Mouse (Mus musculus): Measurements from ENCODE around the gene Def6. TPM values are rescaled to one million over a fixed set of nuclear protein-coding genes. Genes with fewer than 3 reads are reported as not detected.

Def6 gene
- total and polyA plus RNA-seq, 3 experiments, result 31.3 to 81.8 (median 53.6) TPM

DNA sequence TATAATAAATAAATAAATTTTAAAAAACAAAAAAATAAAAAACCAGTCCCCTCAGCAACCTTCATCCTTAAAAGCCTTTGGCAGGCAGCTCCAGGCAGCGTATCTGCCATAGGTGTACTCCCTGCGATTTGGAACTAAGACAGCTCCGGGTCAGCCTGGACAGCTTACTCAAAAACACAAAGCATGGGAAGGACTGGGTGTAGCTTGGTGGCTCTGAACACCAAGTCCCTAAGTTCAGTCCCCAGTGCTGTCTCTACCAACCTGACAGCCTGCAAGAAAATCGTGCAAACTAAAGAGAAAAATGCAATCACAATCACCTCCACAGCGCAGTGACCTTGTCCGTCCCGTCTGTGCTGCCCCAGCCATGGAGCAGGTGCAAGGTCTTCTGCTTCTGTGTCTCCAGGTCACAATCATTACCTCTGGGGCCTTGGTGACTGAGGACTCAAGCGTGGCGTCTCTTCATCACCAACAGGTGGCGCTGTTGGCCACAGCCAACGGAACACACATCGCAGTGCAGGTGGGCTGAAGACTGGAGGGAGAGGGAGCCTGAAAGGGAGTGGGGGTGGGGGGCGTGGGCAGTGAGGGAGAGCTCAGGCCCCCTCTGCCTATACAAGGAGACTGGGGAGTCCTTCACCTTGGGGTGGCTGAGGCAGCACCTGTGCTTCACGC, 3.4 kb upstream of the Def6 start:
- Histone ChIP-seq H3K79me2 (replicated peaks; ENCODE audit: control insufficient read depth, extremely low read depth, insufficient read depth, poor library complexity, severe bottlenecking) (peaks cover 11% of the 10 kb centered on the region), H3K27me3 (replicated peaks) (no peaks in the 10 kb centered on the region), H3K36me3 (replicated peaks in 1 of 2; ENCODE audit: control insufficient read depth in 1 of 2, insufficient read depth in 1 of 2, low read length in 1 of 2) (peaks cover 24 to 34% of the 10 kb centered on the region in 2 experiments), H3K27ac (ENCODE audit: insufficient read depth, low read depth) (peak overlapping the region; percentile 86; the same call in 1 of the 2 replicates), H3K4me3 (replicated peaks in 1 of 3; ENCODE audit: low read depth in 2 of 3, low read length in 2 of 3, poor library complexity in 1 of 3) (no peak overlapping the region), H3K4me1 (ENCODE audit: control insufficient read depth in 1 of 2, insufficient read depth in 2 of 2) (peaks cover 25 to 37% of the 10 kb centered on the region in 2 experiments), H3K4me2 (ENCODE audit: insufficient read depth, low read depth, poor library complexity, severe bottlenecking) (no peak overlapping the region), H3K9ac (ENCODE audit: insufficient read depth, low read depth) (no peak overlapping the region), H3K9me3 (replicated peaks; ENCODE audit: low read length) (no peaks in the 10 kb centered on the region)
- DNase-seq (ENCODE audit: extremely low read depth), result peak; percentile 82
- dilution Hi-C loops (cut with MboI; ENCODE audit: extremely low pct_ligation_motif_present, extremely low pct_unique_long_range_greater_than_20kb, low sequenced_read_pairs), result no loop called here
- TF ChIP-seq UBTF (IDR thresholded peaks at IDR 0.05; ENCODE audit: low read depth, low read length), result no peak
- TF ChIP-seq GABPA (IDR thresholded peaks at IDR 0.05; ENCODE audit: insufficient replicate concordance, low read depth, low read length), result no peak
- no peak for TF ChIP-seq ZKSCAN1 (IDR thresholded peaks at IDR 0.05; ENCODE audit: borderline replicate concordance, low read depth, low read length)
- no peak for TF ChIP-seq CHD2 (IDR thresholded peaks at IDR 0.05; ENCODE audit: low read length)
- TF ChIP-seq SMC3 (IDR thresholded peaks at IDR 0.05; ENCODE audit: low read depth, low read length), result peak; percentile 76
- TF ChIP-seq CHD1 (IDR thresholded peaks at IDR 0.05; ENCODE audit: low read depth, low read length), result no peak
- TF ChIP-seq USF2 (conservative IDR thresholded peaks at IDR 0.05; ENCODE audit: low read depth, low read length), result no peak; the same call in 1 of the 2 replicates
- TF ChIP-seq RAD21 (IDR thresholded peaks at IDR 0.05; ENCODE audit: low read depth, low read length), result peak; percentile 73
- peak; percentile 76 to 86 for TF ChIP-seq CTCF (conservative IDR thresholded peaks at IDR 0.05 in 1 of 2, IDR thresholded peaks at IDR 0.05 in 1 of 2; ENCODE audit: low read depth in 2 of 2, low read length in 2 of 2)
- TF ChIP-seq ETS1 (conservative IDR thresholded peaks at IDR 0.05; ENCODE audit: low read depth, low read length), result no peak
- no peak for TF ChIP-seq TCF12 (IDR thresholded peaks at IDR 0.05; ENCODE audit: low read depth, low read length)
- TF ChIP-seq IRF4 (IDR thresholded peaks at IDR 0.05; ENCODE audit: low read depth, low read length), result no peak
- no peak for TF ChIP-seq ZNF384 (IDR thresholded peaks at IDR 0.05; ENCODE audit: low read depth, low read length)
- TF ChIP-seq KAT2A (IDR thresholded peaks at IDR 0.05; ENCODE audit: insufficient replicate concordance, low read length), result no peak
- no peak for TF ChIP-seq MEF2A (IDR thresholded peaks at IDR 0.05; ENCODE audit: borderline replicate concordance, low read depth, low read length)
- TF ChIP-seq MYC (IDR thresholded peaks at IDR 0.05; ENCODE audit: low read depth, low read length), result peak; percentile 32; the same call in 1 of the 2 replicates
- TF ChIP-seq MAZ (IDR thresholded peaks at IDR 0.05; ENCODE audit: low read depth, low read length), result no peak
- no peak for TF ChIP-seq POLR2A (IDR thresholded peaks at IDR 0.05; ENCODE audit: low read depth, low read length)
- no peak for TF ChIP-seq MAX (IDR thresholded peaks at IDR 0.05; ENCODE audit: low read length)
- TF ChIP-seq JUN (IDR thresholded peaks at IDR 0.05; ENCODE audit: insufficient read depth, low read depth, low read length), result no peak
- no peak for TF ChIP-seq NELFE (IDR thresholded peaks at IDR 0.05; ENCODE audit: low read depth, low read length)
- no peak for TF ChIP-seq BHLHE40 (IDR thresholded peaks at IDR 0.05; ENCODE audit: low read depth, low read length)
- peak; percentile 16; the same call in 1 of the 2 replicates for TF ChIP-seq NRF1 (IDR thresholded peaks at IDR 0.05; ENCODE audit: low read depth, low read length)
- no peak for TF ChIP-seq PAX5 (IDR thresholded peaks at IDR 0.05; ENCODE audit: low read length)
- TF ChIP-seq EP300 (IDR thresholded peaks at IDR 0.05; ENCODE audit: low read length), result no peak
- TF ChIP-seq JUND (conservative IDR thresholded peaks at IDR 0.05; ENCODE audit: low read depth, low read length), result no peak
- no peak for TF ChIP-seq MAFK (IDR thresholded peaks at IDR 0.05; ENCODE audit: insufficient replicate concordance, low read length)
- in situ Hi-C loops (cut with MboI; ENCODE audit: low pct_ligation_motif_present, low pct_unique_long_range_greater_than_20kb, low sequenced_read_pairs), result loop anchor here (25.0 kb wide), 1 partner anchor 308 kb away; the partner anchor contains the start of gene Fkbp5
